Mouse (Mus musculus): ENCODE results near the gene Magi2.

DNA sequence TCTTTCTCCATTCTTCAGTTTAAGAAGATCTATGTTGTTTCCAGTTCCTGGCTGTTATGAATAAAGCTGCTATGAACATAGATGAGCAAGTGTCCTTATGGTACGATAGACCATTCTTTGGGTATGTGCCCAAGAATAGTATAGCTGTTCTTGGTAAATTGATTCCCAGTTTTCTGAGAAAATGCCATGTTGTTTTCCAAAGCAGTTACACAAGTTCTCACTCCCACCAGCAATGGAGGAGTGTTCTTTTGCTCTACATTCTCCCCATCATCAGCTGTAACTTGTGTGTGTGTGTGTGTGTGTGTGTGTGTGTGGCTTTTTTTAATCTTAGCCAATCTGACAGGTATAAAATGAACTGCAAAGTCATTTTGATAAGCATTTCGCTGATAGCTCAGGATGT is 595.7 kb downstream of the Magi2 start:
- no peak for TF ChIP-seq CTCF (IDR thresholded peaks at IDR 0.05; ENCODE audit: extremely low read depth, insufficient read depth, low read length)
- TF ChIP-seq POLR2A (IDR thresholded peaks at IDR 0.05; ENCODE audit: extremely low read depth, insufficient read depth, low read length) = no peak
